Mouse (Mus musculus) thymus, adult 2 months (tissue): ENCODE results near the gene Imp3. TPM values are rescaled to one million over a fixed set of nuclear protein-coding genes. Genes with fewer than 3 reads are reported as not detected.
A peak's percentile ranks its signal among the peaks of the same experiment; 100 is the strongest.

Source experiments
- DNase-seq: peaks from one replicate; pipeline ENCODE4 v3.0.0; 2021
- H3K27ac ChIP-seq: fragments of 200-500 bp; 2 replicates; pipeline ENCODE4 v1.5.1; 2012; ENCODE audit warnings: low read length, control low read depth; ENCODE audit not compliant: control insufficient read depth, insufficient read depth
- H3K27me3 ChIP-seq: fragments of 200-500 bp; 2 replicates; pipeline ENCODE4 v1.6.1; 2012; ENCODE audit warnings: mild to moderate bottlenecking, low read length, moderate library complexity, mixed read lengths; ENCODE audit not compliant: control insufficient read depth, insufficient read depth
- H3K36me3 ChIP-seq: fragments of 200-500 bp; 2 replicates; pipeline ENCODE4 v1.6.1; 2012; ENCODE audit warnings: mild to moderate bottlenecking, low read length, moderate library complexity; ENCODE audit not compliant: control insufficient read depth, insufficient read depth
- H3K4me1 ChIP-seq: fragments of 200-500 bp; replicated peaks from 2 replicates; pipeline ENCODE4 v1.6.1; 2012; ENCODE audit warnings: low read length; ENCODE audit not compliant: control insufficient read depth, insufficient read depth
- H3K4me3 ChIP-seq: fragments of 200-500 bp; 2 replicates; pipeline ENCODE4 v1.5.1; 2012; ENCODE audit warnings: mild to moderate bottlenecking, low read length, control low read depth, moderate library complexity; ENCODE audit not compliant: control insufficient read depth, insufficient read depth
- CTCF ChIP-seq: fragments of 200-500 bp; IDR thresholded peaks from 2 replicates; pipeline ENCODE4 v1.5.1; 2012; ENCODE audit warnings: mild to moderate bottlenecking, control low read depth, low read length, moderate library complexity, borderline replicate concordance; ENCODE audit not compliant: control insufficient read depth, poor library complexity, insufficient read depth; ENCODE audit errors: extremely low read depth
- POLR2A ChIP-seq: fragments of 200-500 bp; IDR thresholded peaks from 2 replicates; pipeline ENCODE4 v1.6.1; 2012; ENCODE audit warnings: mild to moderate bottlenecking, low read length, control low read depth, moderate library complexity; ENCODE audit not compliant: control insufficient read depth, poor library complexity, insufficient read depth; ENCODE audit errors: extremely low read depth
- WGBS: fragments of 180-500 bp; shearing (Covaris S2); methylation state at CpG from one replicate; pipeline ENCODE4 v1.1.7; 2018; 5-methylcytosine and 5-hydroxymethylcytosine counted together
- polyA plus RNA-seq: library from polyadenylated mRNA; depleted of rRNA; stranded (reverse); fragments of >200 nt; gene quantifications from 2 replicates; pipeline ENCODE4 v1.2.3, GENCODE M21; 2012

Gene Imp3
- polyA plus RNA-seq, 1 experiment, result 327 TPM

DNA sequence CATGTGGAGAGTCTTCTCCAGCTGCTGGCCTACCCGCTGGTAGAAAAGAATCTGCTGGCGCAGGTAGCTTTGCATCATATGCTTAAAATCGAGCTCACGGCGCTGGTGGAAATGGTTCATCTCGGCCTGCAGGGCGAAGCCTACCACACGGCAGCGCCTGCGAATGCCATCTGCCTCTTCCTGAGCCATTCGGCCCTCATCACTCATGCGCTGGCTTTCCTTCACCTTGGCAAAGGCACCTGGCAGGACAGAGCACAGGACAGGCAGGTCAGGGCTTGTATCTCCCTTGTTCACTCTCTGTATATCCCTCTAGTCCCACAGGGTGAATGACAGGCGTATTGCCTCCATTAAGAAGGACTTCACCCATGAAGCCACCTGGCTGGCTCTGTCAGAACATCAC, 18.8 kb upstream of the Imp3 start:
- DNase-seq, result no peak
- H3K4me1 ChIP-seq, result peaks cover 2% of the 10 kb centered on the region; the same call in 1 of the 2 replicates
- WGBS, result 96% methylated on average over 13 of the region's 13 CpGs
- TF ChIP-seq POLR2A, result no peak
- no peak for TF ChIP-seq CTCF
- H3K36me3 ChIP-seq, result no peaks in the 10 kb centered on the region
- H3K27ac ChIP-seq, result no peak overlapping the region
- no peaks in the 10 kb centered on the region for H3K27me3 ChIP-seq
- no peak overlapping the region for H3K4me3 ChIP-seq

DNA sequence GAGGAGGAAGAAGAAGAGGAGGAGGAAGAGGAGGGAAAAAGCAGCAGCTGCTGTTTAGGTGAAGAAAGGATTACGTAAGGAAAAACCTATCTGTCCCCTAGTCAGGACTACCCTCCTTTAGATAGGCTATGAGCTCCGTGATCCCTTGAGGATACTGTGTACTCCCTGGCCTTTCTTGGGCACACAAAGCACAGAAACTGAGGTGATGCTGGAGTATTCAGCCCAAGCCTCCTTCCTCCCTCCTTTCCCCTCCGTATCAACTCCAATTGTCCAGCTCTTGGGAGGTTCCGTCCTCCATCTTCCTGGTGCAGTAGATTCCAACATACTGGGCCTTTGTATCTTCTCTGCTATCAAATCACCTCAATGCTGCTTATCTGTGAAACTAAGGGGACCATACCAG, 14.5 kb upstream of the Imp3 start:
- H3K27me3 ChIP-seq, result no peaks in the 10 kb centered on the region
- TF ChIP-seq CTCF (no peak), POLR2A (no peak)
- H3K36me3 ChIP-seq, result no peaks in the 10 kb centered on the region
- DNase-seq, result no peak
- H3K4me1 ChIP-seq, result peaks cover 38% of the 10 kb centered on the region
- WGBS, result 97% methylated on average over 4 of the region's 4 CpGs
- H3K27ac ChIP-seq, result no peak overlapping the region
- H3K4me3 ChIP-seq, result no peak overlapping the region

DNA sequence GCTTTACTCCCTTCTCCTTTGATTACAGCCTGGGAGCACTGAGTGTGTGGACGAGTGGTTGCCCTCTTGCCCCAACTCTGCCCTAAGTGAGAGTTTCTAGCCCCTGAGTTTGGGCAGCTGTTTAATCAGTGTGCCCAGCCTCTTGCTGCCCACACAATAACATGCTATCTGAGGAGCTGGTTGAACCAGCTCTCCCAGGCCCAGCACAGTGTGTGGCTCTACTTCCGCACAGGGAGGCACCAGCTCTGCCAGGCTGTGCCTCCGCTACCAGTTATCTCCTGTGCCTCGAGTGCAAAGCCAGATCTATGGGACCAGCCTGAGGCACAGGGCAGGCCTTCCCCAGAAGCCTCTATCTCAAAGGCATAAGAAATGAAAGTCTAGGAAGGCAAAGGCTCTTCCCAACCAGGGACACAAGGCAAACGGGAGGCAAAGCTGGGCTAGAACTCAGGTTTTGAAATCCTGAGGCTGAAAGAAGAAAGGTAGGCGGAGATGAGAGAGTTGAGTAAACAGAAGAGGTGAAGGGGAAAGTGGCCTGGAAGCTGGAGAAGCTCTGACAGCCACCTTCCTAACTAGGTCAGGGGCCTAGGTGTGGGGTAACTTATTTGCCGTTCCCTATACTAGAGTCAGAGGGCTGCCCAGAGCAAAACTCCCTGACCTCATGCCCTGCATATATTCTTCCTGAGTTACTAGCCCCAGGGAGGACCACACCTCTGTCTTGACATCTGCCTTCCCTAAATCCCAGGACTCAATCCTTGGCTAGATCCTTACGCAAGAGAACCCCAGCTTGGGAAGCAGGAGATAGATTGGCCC, 13.2 kb upstream of the Imp3 start:
- Histone ChIP-seq H3K36me3 (no peaks in the 10 kb centered on the region), H3K4me3 (0 out of 2 replicates have a peak overlapping the region, but pooled peaks have one; percentile 2), H3K27me3 (no peaks in the 10 kb centered on the region), H3K4me1 (peaks cover 44% of the 10 kb centered on the region), H3K27ac (peak overlapping the region; percentile 18; the same call in 1 of the 2 replicates)
- no peak for DNase-seq
- 87% methylated on average over 8 of the region's 8 CpGs for WGBS
- TF ChIP-seq CTCF (no peak), POLR2A (no peak)

DNA sequence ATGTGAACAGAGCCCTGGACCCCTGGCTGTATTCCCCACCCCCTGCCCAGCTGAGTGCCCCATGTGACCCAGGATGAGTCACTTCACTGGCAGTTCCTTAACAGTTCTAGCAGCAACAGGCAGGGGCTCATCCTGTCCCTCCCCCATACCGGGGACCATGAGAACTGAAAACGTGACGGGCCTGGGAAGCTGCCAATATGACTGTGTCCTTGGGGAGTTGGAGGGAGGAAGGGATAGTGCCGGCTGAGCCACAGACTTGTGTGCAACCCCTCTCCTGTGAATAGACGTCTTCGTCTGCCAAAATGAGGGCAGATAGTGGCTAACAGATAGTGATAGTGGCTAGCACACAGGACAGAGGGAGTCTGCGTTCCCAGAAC, 12.6 kb upstream of the Imp3 start:
- H3K27ac ChIP-seq, result no peak overlapping the region
- DNase-seq, result no peak
- WGBS, result 53% methylated on average over 7 of the region's 7 CpGs
- peaks cover 47% of the 10 kb centered on the region for H3K4me1 ChIP-seq
- H3K27me3 ChIP-seq, result no peaks in the 10 kb centered on the region
- H3K4me3 ChIP-seq, result no peak overlapping the region
- no peak for TF ChIP-seq CTCF
- no peak for TF ChIP-seq POLR2A
- H3K36me3 ChIP-seq, result no peaks in the 10 kb centered on the region

DNA sequence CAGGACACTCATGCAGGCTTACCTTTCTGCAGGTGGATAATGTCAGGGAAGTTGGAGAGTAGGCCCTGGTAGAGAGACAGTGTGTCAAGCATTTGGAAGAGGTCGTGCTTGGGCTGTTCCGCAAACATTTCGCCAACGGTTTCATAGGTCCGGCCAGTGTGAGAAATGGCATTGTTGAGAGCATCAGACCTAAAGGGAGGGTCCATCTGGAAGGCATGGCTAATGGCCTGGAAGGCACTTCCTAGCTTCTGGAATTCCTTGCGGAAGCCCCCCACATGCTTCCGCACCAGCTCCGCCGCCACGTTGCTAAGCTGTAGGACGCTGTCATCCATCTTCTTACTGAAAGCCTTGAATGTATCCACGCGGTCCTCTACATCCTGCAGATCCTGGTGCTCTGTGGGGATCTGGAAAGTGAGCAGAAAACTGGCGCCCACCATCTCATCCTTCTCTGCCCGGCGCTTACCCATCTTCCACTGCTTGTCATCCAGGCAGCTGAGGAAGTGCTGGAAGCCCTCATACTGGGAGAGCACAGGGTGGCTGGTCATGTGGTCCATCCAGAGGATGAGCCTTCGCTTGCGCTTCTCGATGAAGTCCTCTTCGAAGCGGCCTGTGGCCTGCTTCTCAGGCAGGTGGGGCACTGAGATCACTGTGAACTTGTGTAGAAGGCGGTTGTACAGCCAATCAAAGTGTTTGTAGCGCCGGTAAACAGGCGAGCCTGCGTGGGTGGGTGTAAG, 11.8 kb upstream of the Imp3 start:
- Histone ChIP-seq H3K4me3 (no peak overlapping the region), H3K36me3 (no peaks in the 10 kb centered on the region), H3K27me3 (no peaks in the 10 kb centered on the region), H3K27ac (no peak overlapping the region), H3K4me1 (peaks cover 47% of the 10 kb centered on the region)
- 92% methylated on average over 26 of the region's 26 CpGs for WGBS
- no peak for TF ChIP-seq CTCF
- no peak for TF ChIP-seq POLR2A
- no peak for DNase-seq

DNA sequence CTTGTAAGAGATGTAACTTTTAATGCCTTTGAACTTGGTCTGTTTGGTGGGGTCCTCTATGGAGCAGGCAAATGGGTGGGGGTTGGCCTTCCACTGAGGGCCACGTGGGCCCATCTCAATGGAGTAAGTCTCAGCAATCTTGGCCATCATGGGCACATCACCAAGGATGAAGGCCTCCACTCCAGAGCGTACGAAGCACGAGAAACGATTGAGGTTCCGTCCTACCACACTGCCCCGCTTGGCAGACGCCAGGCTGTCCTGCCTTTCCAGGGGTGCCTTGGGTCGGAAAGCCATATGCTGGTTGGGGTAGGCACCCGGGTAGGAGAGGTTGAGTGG, 11.3 kb upstream of the Imp3 start:
- no peak overlapping the region for H3K27ac ChIP-seq
- H3K36me3 ChIP-seq, result no peaks in the 10 kb centered on the region
- WGBS, result 96% methylated on average over 10 of the region's 10 CpGs
- H3K4me3 ChIP-seq, result no peak overlapping the region
- peaks cover 47% of the 10 kb centered on the region for H3K4me1 ChIP-seq
- DNase-seq, result no peak
- TF ChIP-seq CTCF (no peak), POLR2A (no peak)
- H3K27me3 ChIP-seq, result no peaks in the 10 kb centered on the region
